Mouse (Mus musculus): Measurements from ENCODE around the gene Slc47a1. TPM values are rescaled to one million over a fixed set of nuclear protein-coding genes. Genes with fewer than 3 reads are reported as not detected.
A peak's percentile ranks its signal among the peaks of the same experiment; 100 is the strongest.

Gene Slc47a1
- polyA plus RNA-seq, 1 experiment, result 6.4 TPM

- TF ChIP-seq CTCF (IDR thresholded peaks at IDR 0.05; ENCODE audit: extremely low read depth, insufficient read depth, low read length) (no peak), POLR2A (IDR thresholded peaks at IDR 0.05; ENCODE audit: extremely low read depth, insufficient read depth, low read length) (no peak)
- Histone ChIP-seq H3K27ac (ENCODE audit: insufficient read depth, low read length) (no peak overlapping the region), H3K4me3 (ENCODE audit: insufficient read depth, low read length) (no peak overlapping the region), H3K4me1 (ENCODE audit: control insufficient read depth, insufficient read depth, low read length) (no peaks in the 10 kb centered on the region)
Observed at GRCm38 (mm10) chr11:61355351-61355750, 22.8 kb downstream of the Slc47a1 start.

GRCm38 (mm10) chr11:61354346-61354745 is 23.8 kb downstream of the Slc47a1 start:
- Histone ChIP-seq H3K27ac (ENCODE audit: insufficient read depth, low read length) (no peak overlapping the region), H3K4me1 (ENCODE audit: control insufficient read depth, insufficient read depth, low read length) (no peaks in the 10 kb centered on the region), H3K4me3 (ENCODE audit: insufficient read depth, low read length) (no peak overlapping the region)
- TF ChIP-seq POLR2A (IDR thresholded peaks at IDR 0.05; ENCODE audit: extremely low read depth, insufficient read depth, low read length) (no peak), CTCF (IDR thresholded peaks at IDR 0.05; ENCODE audit: extremely low read depth, insufficient read depth, low read length) (no peak)

- no peak overlapping the region for H3K4me3 ChIP-seq (ENCODE audit: insufficient read depth, low read length)
- TF ChIP-seq CTCF (IDR thresholded peaks at IDR 0.05; ENCODE audit: extremely low read depth, insufficient read depth, low read length) (no peak), POLR2A (IDR thresholded peaks at IDR 0.05; ENCODE audit: extremely low read depth, insufficient read depth, low read length) (no peak)
- H3K4me1 ChIP-seq (ENCODE audit: control insufficient read depth, insufficient read depth, low read length), result no peaks in the 10 kb centered on the region
- no peak overlapping the region for H3K27ac ChIP-seq (ENCODE audit: insufficient read depth, low read length)
Observed at GRCm38 (mm10) chr11:61353038-61353437, 25.1 kb downstream of the Slc47a1 start.

- no peak overlapping the region for H3K4me3 ChIP-seq (ENCODE audit: insufficient read depth, low read length)
- H3K27ac ChIP-seq (ENCODE audit: insufficient read depth, low read length), result no peak overlapping the region
- TF ChIP-seq CTCF (IDR thresholded peaks at IDR 0.05; ENCODE audit: extremely low read depth, insufficient read depth, low read length) (no peak), POLR2A (IDR thresholded peaks at IDR 0.05; ENCODE audit: extremely low read depth, insufficient read depth, low read length) (no peak)
- H3K4me1 ChIP-seq (ENCODE audit: control insufficient read depth, insufficient read depth, low read length), result no peaks in the 10 kb centered on the region
Observed at GRCm38 (mm10) chr11:61352138-61352651, 25.9 kb downstream of the Slc47a1 start.

GRCm38 (mm10) chr11:61349337-61349736 is 28.8 kb downstream of the Slc47a1 start:
- Histone ChIP-seq H3K4me3 (ENCODE audit: insufficient read depth, low read length) (no peak overlapping the region), H3K4me1 (ENCODE audit: control insufficient read depth, insufficient read depth, low read length) (no peaks in the 10 kb centered on the region), H3K27ac (ENCODE audit: insufficient read depth, low read length) (no peak overlapping the region)
- TF ChIP-seq CTCF (IDR thresholded peaks at IDR 0.05; ENCODE audit: extremely low read depth, insufficient read depth, low read length), result peak; percentile 70
- TF ChIP-seq POLR2A (IDR thresholded peaks at IDR 0.05; ENCODE audit: extremely low read depth, insufficient read depth, low read length), result no peak

GRCm38 (mm10) chr11:61346133-61346532 is 32.0 kb downstream of the Slc47a1 start:
- peak; percentile 25; the same call in 1 of the 2 replicates for TF ChIP-seq CTCF (IDR thresholded peaks at IDR 0.05; ENCODE audit: extremely low read depth, insufficient read depth, low read length)
- no peak for TF ChIP-seq POLR2A (IDR thresholded peaks at IDR 0.05; ENCODE audit: extremely low read depth, insufficient read depth, low read length)
- Histone ChIP-seq H3K4me3 (ENCODE audit: insufficient read depth, low read length) (no peak overlapping the region), H3K27ac (ENCODE audit: insufficient read depth, low read length) (no peak overlapping the region), H3K4me1 (ENCODE audit: control insufficient read depth, insufficient read depth, low read length) (no peaks in the 10 kb centered on the region)

GRCm38 (mm10) chr11:61342505-61343420 is 35.4 kb downstream of the Slc47a1 start, which contains the start of gene Slc47a2:
Slc47a2 (minus strand) TSS chr11:61342860.
- H3K4me3 ChIP-seq (ENCODE audit: insufficient read depth, low read length), result no peak within 1 kb of the TSS
- H3K4me1 ChIP-seq (ENCODE audit: control insufficient read depth, insufficient read depth, low read length), result no peaks in the 10 kb centered on the region
- H3K27ac ChIP-seq (ENCODE audit: insufficient read depth, low read length), result no peak within 1 kb of the TSS
- no peak for TF ChIP-seq POLR2A (IDR thresholded peaks at IDR 0.05; ENCODE audit: extremely low read depth, insufficient read depth, low read length)
- TF ChIP-seq CTCF (IDR thresholded peaks at IDR 0.05; ENCODE audit: extremely low read depth, insufficient read depth, low read length), result peak; percentile 19; the same call in 1 of the 2 replicates

GRCm38 (mm10) chr11:61341971-61342370 is 36.2 kb downstream of the Slc47a1 start:
- no peak overlapping the region for H3K4me3 ChIP-seq (ENCODE audit: insufficient read depth, low read length)
- H3K27ac ChIP-seq (ENCODE audit: insufficient read depth, low read length), result no peak overlapping the region
- H3K4me1 ChIP-seq (ENCODE audit: control insufficient read depth, insufficient read depth, low read length), result no peaks in the 10 kb centered on the region
- TF ChIP-seq CTCF (IDR thresholded peaks at IDR 0.05; ENCODE audit: extremely low read depth, insufficient read depth, low read length) (no peak), POLR2A (IDR thresholded peaks at IDR 0.05; ENCODE audit: extremely low read depth, insufficient read depth, low read length) (no peak)

- no peak overlapping the region for H3K4me3 ChIP-seq (ENCODE audit: insufficient read depth, low read length)
- H3K4me1 ChIP-seq (ENCODE audit: control insufficient read depth, insufficient read depth, low read length), result no peaks in the 10 kb centered on the region
- H3K27ac ChIP-seq (ENCODE audit: insufficient read depth, low read length), result no peak overlapping the region
- TF ChIP-seq CTCF (IDR thresholded peaks at IDR 0.05; ENCODE audit: extremely low read depth, insufficient read depth, low read length), result no peak
- no peak for TF ChIP-seq POLR2A (IDR thresholded peaks at IDR 0.05; ENCODE audit: extremely low read depth, insufficient read depth, low read length)
Observed at GRCm38 (mm10) chr11:61341233-61341632, 36.9 kb downstream of the Slc47a1 start.

GRCm38 (mm10) chr11:61340374-61340773 is 37.8 kb downstream of the Slc47a1 start:
- no peak for TF ChIP-seq CTCF (IDR thresholded peaks at IDR 0.05; ENCODE audit: extremely low read depth, insufficient read depth, low read length)
- TF ChIP-seq POLR2A (IDR thresholded peaks at IDR 0.05; ENCODE audit: extremely low read depth, insufficient read depth, low read length), result no peak
- no peak overlapping the region for H3K4me3 ChIP-seq (ENCODE audit: insufficient read depth, low read length)
- no peaks in the 10 kb centered on the region for H3K4me1 ChIP-seq (ENCODE audit: control insufficient read depth, insufficient read depth, low read length)
- H3K27ac ChIP-seq (ENCODE audit: insufficient read depth, low read length), result no peak overlapping the region

Data from cortical plate, adult 2 months (tissue).